ENCODE assay signal across 10 mouse cellular contexts in genomic region chr2:69683036-69683805, GRCm38 (mm10). TPM values are rescaled to one million over a fixed set of nuclear protein-coding genes. Genes with fewer than 3 reads are reported as not detected.
DNase-seq lines count a peak whose midpoint lies in the region; ATAC-seq and TF ChIP-seq lines count a peak whose summit lies in the region.
"Had no signal": no experiment of that assay in that cellular context is flagged by ENCODE, and none has a peak within 500 bp of the region (broad histone marks: within the 10 kb centered on the region; RNA-seq: fewer than 3 reads in every experiment).

No protein-coding gene starts in this region.

- H3K27ac ChIP-seq in hindbrain, embryonic 15.5 days (replicated peaks), result no peak overlapping the region
- peak overlapping the region; percentile 30; the same call in 1 of the 2 replicates for H3K27ac ChIP-seq in neural tube, embryonic 11.5 days (ENCODE audit: low read depth, low read length)
- no peak overlapping the region for H3K27ac ChIP-seq in stomach, postnatal 0 days (replicated peaks)
- H3K27ac ChIP-seq: liver, embryonic 15.5 days had no signal

- no peak for ATAC-seq in hindbrain, embryonic 15.5 days (ENCODE audit: low FRiP score, low read depth)
- ATAC-seq in neural tube, embryonic 11.5 days (ENCODE audit: insufficient read depth, low FRiP score, low TSS enrichment), result peak; percentile 86
- no peak for ATAC-seq in inflammation-experienced regulatory T-cells, adult 6 months
- ATAC-seq in stomach, postnatal 0 days (ENCODE audit: low FRiP score, low TSS enrichment), result no peak

- H3K27me3 ChIP-seq in hindbrain, embryonic 15.5 days, result no peaks in the 10 kb centered on the region
- H3K27me3 ChIP-seq in neural tube, embryonic 11.5 days (ENCODE audit: control insufficient read depth, insufficient read depth, low read length), result no peaks in the 10 kb centered on the region
- no peaks in the 10 kb centered on the region for H3K27me3 ChIP-seq in stomach, postnatal 0 days (ENCODE audit: control insufficient read depth, insufficient read depth, low read length)
- H3K27me3 ChIP-seq: liver, embryonic 15.5 days had no signal

- TF ChIP-seq EP300 in stomach, postnatal 0 days (optimal IDR thresholded peaks at IDR 0.05), result no peak

- no peaks in the 10 kb centered on the region for H3K9me3 ChIP-seq in hindbrain, embryonic 15.5 days
- H3K9me3 ChIP-seq in neural tube, embryonic 11.5 days (ENCODE audit: control insufficient read depth, low read length), result no peaks in the 10 kb centered on the region
- H3K9me3 ChIP-seq in stomach, postnatal 0 days (ENCODE audit: control insufficient read depth, low read length), result no peaks in the 10 kb centered on the region
- H3K9me3 ChIP-seq: liver, embryonic 15.5 days had no signal

- H3K4me3 ChIP-seq in hindbrain, embryonic 15.5 days, result no peak overlapping the region
- H3K4me3 ChIP-seq in neural tube, embryonic 11.5 days (ENCODE audit: low read depth, low read length), result no peak overlapping the region
- no peak overlapping the region for H3K4me3 ChIP-seq in stomach, postnatal 0 days (ENCODE audit: low read depth, low read length)
- H3K4me3 ChIP-seq: liver, embryonic 15.5 days had no signal

- 22% methylated on average over 13 of the region's 13 CpGs for WGBS in hindbrain, embryonic 15.5 days
- WGBS in neural tube, embryonic 11.5 days, result 40% methylated on average over 13 of the region's 13 CpGs
- WGBS in stomach, postnatal 0 days, result 80% methylated on average over 13 of the region's 13 CpGs

- no peak overlapping the region for H3K9ac ChIP-seq in hindbrain, embryonic 15.5 days
- H3K9ac ChIP-seq in neural tube, embryonic 11.5 days (ENCODE audit: low read length), result no peak overlapping the region
- no peak overlapping the region for H3K9ac ChIP-seq in stomach, postnatal 0 days (ENCODE audit: low read length)
- H3K9ac ChIP-seq: liver, embryonic 15.5 days had no signal

- peaks cover 2% of the 10 kb centered on the region; the same call in 1 of the 2 replicates for H3K4me1 ChIP-seq in hindbrain, embryonic 15.5 days (replicated peaks)
- H3K4me1 ChIP-seq in neural tube, embryonic 11.5 days (ENCODE audit: control insufficient read depth, insufficient read depth, low read length), result no peaks in the 10 kb centered on the region
- H3K4me1 ChIP-seq in stomach, postnatal 0 days (replicated peaks; ENCODE audit: control insufficient read depth, insufficient read depth), result no peaks in the 10 kb centered on the region
- H3K4me1 ChIP-seq: liver, embryonic 15.5 days had no signal

- DNase-seq in brain, embryonic 18.5 days (ENCODE audit: low read depth, low spot score), result peak; percentile 39
- DNase-seq in embryo, embryonic 9.5 days (ENCODE audit: extremely low spot score), result peak; percentile 34
- peak; percentile 51 for DNase-seq in neural tube, embryonic 11.5 days (ENCODE audit: low spot score)
- no peak for DNase-seq in adipocyte (ENCODE audit: low spot score)
- DNase-seq in stomach, postnatal 0 days (ENCODE audit: low spot score), result no peak
- DNase-seq: gastrocnemius, postnatal 25 days; heart, postnatal 4 days had no signal

- no peak for TF ChIP-seq CTCF in stomach, postnatal 0 days (IDR thresholded peaks at IDR 0.05; ENCODE audit: low read depth)

- peak overlapping the region; percentile 32 for H3K4me2 ChIP-seq in hindbrain, embryonic 15.5 days
- H3K4me2 ChIP-seq in neural tube, embryonic 11.5 days (ENCODE audit: low read depth), result no peak overlapping the region
- H3K4me2 ChIP-seq in stomach, postnatal 0 days (replicated peaks; ENCODE audit: low read depth), result no peak overlapping the region
- H3K4me2 ChIP-seq: liver, embryonic 15.5 days had no signal

- H3K36me3 ChIP-seq in hindbrain, embryonic 15.5 days, result peaks cover 9% of the 10 kb centered on the region; the same call in 1 of the 2 replicates
- H3K36me3 ChIP-seq in neural tube, embryonic 11.5 days (ENCODE audit: control insufficient read depth, insufficient read depth, low read length), result no peaks in the 10 kb centered on the region
- H3K36me3 ChIP-seq in stomach, postnatal 0 days (ENCODE audit: control insufficient read depth, insufficient read depth, low read length), result peaks cover 4% of the 10 kb centered on the region; the same call in 1 of the 2 replicates
- H3K36me3 ChIP-seq: liver, embryonic 15.5 days had no signal

RNA-seq across cellular contexts. Expression of gene Klhl41, which starts 13.3 kb away (rescaled TPM):
- 0.31 and 0.35 TPM in 2 replicates for polyA plus RNA-seq in hindbrain, embryonic 15.5 days (2015; fragmentation: Nextera tagmentation; extraction: Ambion mirVana)
- 3.3 and 5.4 TPM in 2 replicates for polyA plus RNA-seq in neural tube, embryonic 11.5 days (2014; fragmentation: Nextera tagmentation; extraction: Ambion mirVana)
- polyA plus RNA-seq in inflammation-experienced regulatory T-cells, adult 6 months (2017; shearing (Covaris generic)), result not detected
- 0.28 and 0.67 TPM in 2 replicates for polyA plus RNA-seq in stomach, postnatal 0 days (2015; fragmentation: Nextera tagmentation; extraction: Ambion mirVana)

RNA-seq across cellular contexts. Expression of gene Fastkd1, which starts 30.1 kb away (rescaled TPM):
- 15.1 and 16.9 TPM in 2 replicates for polyA plus RNA-seq in hindbrain, embryonic 15.5 days (2015; fragmentation: Nextera tagmentation; extraction: Ambion mirVana)
- polyA plus RNA-seq in neural tube, embryonic 11.5 days (2014; fragmentation: Nextera tagmentation; extraction: Ambion mirVana), result 19.5 and 22.5 TPM in 2 replicates
- polyA plus RNA-seq in inflammation-experienced regulatory T-cells, adult 6 months (2017; shearing (Covaris generic)), result 10 to 100 TPM in 2 of 3 experiments, 1 to 10 TPM in 1; 9.4 to 11.3 (median 11.1) TPM
- 5.6 and 5.7 TPM in 2 replicates for polyA plus RNA-seq in stomach, postnatal 0 days (2015; fragmentation: Nextera tagmentation; extraction: Ambion mirVana)

RNA-seq across cellular contexts. Expression of gene Bbs5, which starts 36.2 kb away (rescaled TPM):
- polyA plus RNA-seq in hindbrain, embryonic 15.5 days (2015; fragmentation: Nextera tagmentation; extraction: Ambion mirVana), result 22.5 and 27.7 TPM in 2 replicates
- polyA plus RNA-seq in neural tube, embryonic 11.5 days (2014; fragmentation: Nextera tagmentation; extraction: Ambion mirVana), result 15.6 and 21.0 TPM in 2 replicates
- polyA plus RNA-seq in inflammation-experienced regulatory T-cells, adult 6 months (2017; shearing (Covaris generic)), result under 1 TPM in 1 of 3 experiments, not detected in 2; 0.52 TPM
- 10.3 and 10.4 TPM in 2 replicates for polyA plus RNA-seq in stomach, postnatal 0 days (2015; fragmentation: Nextera tagmentation; extraction: Ambion mirVana)

RNA-seq across cellular contexts. Expression of gene Ppig, which starts 39.1 kb away (rescaled TPM):
- 120 and 123 TPM in 2 replicates for polyA plus RNA-seq in hindbrain, embryonic 15.5 days (2015; fragmentation: Nextera tagmentation; extraction: Ambion mirVana)
- polyA plus RNA-seq in neural tube, embryonic 11.5 days (2014; fragmentation: Nextera tagmentation; extraction: Ambion mirVana), result 105 and 115 TPM in 2 replicates
- 100 to 1,000 TPM; 199 to 210 (median 207) TPM for polyA plus RNA-seq in inflammation-experienced regulatory T-cells, adult 6 months (2017; shearing (Covaris generic))
- polyA plus RNA-seq in stomach, postnatal 0 days (2015; fragmentation: Nextera tagmentation; extraction: Ambion mirVana), result 83.7 and 85.2 TPM in 2 replicates

Comparison
In these comparisons a context has a peak if more than half of its experiments do, and no peak if none do; other contexts are left out.
1. DNase-seq: peak in brain, embryonic 18.5 days (single experiment), embryo, embryonic 9.5 days (single experiment) and neural tube, embryonic 11.5 days (single experiment); none in adipocyte (single experiment) and stomach, postnatal 0 days (single experiment).